Mouse (Mus musculus) ES-E14 (cell line): ENCODE measurements at regions not wholly inside any gene's neighbourhood (a gene's known extent, or its start where the extent isn't known, plus 50 kb on each side); places are given as distances from the start of the nearest gene placed in this dataset.

Experiments
- DNase-seq: peaks from one replicate; pipeline ENCODE4 v3.0.0-alpha.2; 2013; ENCODE audit warnings: low read depth, low spot score
- H3K27ac ChIP-seq: 2 replicates; pipeline ENCODE4 v1.5.1; 2012; ENCODE audit warnings: low read depth, mild to moderate bottlenecking, low read length, moderate library complexity, mixed read lengths; ENCODE audit not compliant: poor library complexity, insufficient read depth, severe bottlenecking
- H3K36me3 ChIP-seq: 2 replicates; pipeline ENCODE4 v1.6.1; 2012; ENCODE audit warnings: mild to moderate bottlenecking, low read length, moderate library complexity, mixed read lengths; ENCODE audit not compliant: control insufficient read depth, poor library complexity, insufficient read depth, severe bottlenecking
- H3K4me1 ChIP-seq, 2 experiments: fragments of 150-350 bp in 1 of 2; sonication (generic) in 1 of 2; 2 replicates each; pipeline ENCODE4 v1.6.1; 2012; ENCODE audit warnings: low read length in 2 of 2, mild to moderate bottlenecking in 1 of 2, mixed read lengths in 1 of 2; ENCODE audit not compliant: control insufficient read depth in 2 of 2, insufficient read depth in 2 of 2, poor library complexity in 1 of 2
- H3K4me3 ChIP-seq, 2 experiments: fragments of 150-350 bp in 1 of 2; sonication (generic) in 1 of 2; 2 replicates each; pipeline ENCODE4 v1.5.1; 2012; ENCODE audit warnings: low read length in 2 of 2, low read depth in 1 of 2, mild to moderate bottlenecking in 1 of 2, mixed read lengths in 1 of 2; ENCODE audit not compliant: insufficient read depth in 1 of 2, poor library complexity in 1 of 2, severe bottlenecking in 1 of 2
- H3K9ac ChIP-seq: 2 replicates; pipeline ENCODE4 v1.6.1; 2012; ENCODE audit warnings: low read depth, mild to moderate bottlenecking, low read length, mixed read lengths; ENCODE audit not compliant: poor library complexity, insufficient read depth, severe bottlenecking
- H3K9me3 ChIP-seq: fragments of 150-350 bp; sonication (generic); 2 replicates; pipeline ENCODE4 v1.6.1; 2012; ENCODE audit warnings: low read depth, mild to moderate bottlenecking, low read length; ENCODE audit not compliant: control insufficient read depth, insufficient read depth
- CHD2 ChIP-seq: IDR thresholded peaks from 2 replicates; pipeline ENCODE4 v1.6.1; 2014; ENCODE audit warnings: mild to moderate bottlenecking, low read depth, low read length, inconsistent platforms
- HCFC1 ChIP-seq: IDR thresholded peaks from 2 replicates; pipeline ENCODE4 v1.6.1; 2012; ENCODE audit warnings: low read length, inconsistent platforms, borderline replicate concordance; ENCODE audit not compliant: insufficient read depth
- MAFK ChIP-seq: IDR thresholded peaks from 2 replicates; pipeline ENCODE4 v1.6.1; 2014; ENCODE audit warnings: mild to moderate bottlenecking, low read depth, low read length, inconsistent platforms; ENCODE audit not compliant: insufficient read depth
- ZC3H11A ChIP-seq: IDR thresholded peaks from 2 replicates; pipeline ENCODE4 v1.6.1; 2012; ENCODE audit warnings: low read depth, mild to moderate bottlenecking, inconsistent platforms, low read length, borderline replicate concordance
- ZNF384 ChIP-seq: IDR thresholded peaks from 2 replicates; pipeline ENCODE4 v1.6.1; 2012; ENCODE audit warnings: low read depth, low read length, inconsistent platforms
- in situ Hi-C, 2 experiments: fragments of 600-800 bp; cut with MboI; formaldehyde crosslinking; loops; one replicate each; pipeline ENCODE4 v1.15.1; 2025; ENCODE audit warnings: low sequenced_read_pairs in 2 of 2, inconsistent platforms in 1 of 2; ENCODE audit not compliant: unreplicated experiment in 2 of 2

DNA sequence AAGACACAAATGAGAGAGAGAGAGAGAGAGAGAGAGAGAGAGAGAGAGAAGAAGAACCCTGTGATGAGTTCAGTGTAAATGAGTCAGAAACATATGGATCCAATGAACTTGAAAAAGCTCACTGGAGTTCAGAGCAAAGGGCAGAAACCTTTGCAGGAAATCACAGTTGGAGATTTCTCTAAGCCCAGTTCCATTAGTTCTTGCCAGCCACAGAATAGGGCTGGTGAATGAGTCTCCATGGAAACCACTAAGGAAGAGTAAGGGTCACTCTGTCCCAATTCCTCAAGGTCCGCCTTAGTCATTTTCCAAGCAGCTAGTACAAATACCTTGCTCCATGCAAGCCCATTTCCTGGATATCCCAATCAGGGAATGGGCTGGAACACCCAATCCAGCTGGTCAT is 93.2 kb downstream of the Snx19 start:
- Histone ChIP-seq H3K4me1 (peaks cover 4 to 7% of the 10 kb centered on the region in 2 experiments; a peak in 3 of 4 replicates), H3K27ac (no peak overlapping the region), H3K9ac (no peak overlapping the region), H3K36me3 (no peaks in the 10 kb centered on the region), H3K4me3 (no peak overlapping the region), H3K9me3 (no peaks in the 10 kb centered on the region)
- no peak for DNase-seq
- in situ Hi-C loops: no loop called here
- TF ChIP-seq ZC3H11A: no peak
- TF ChIP-seq CHD2: no peak
- no peak for TF ChIP-seq ZNF384
- TF ChIP-seq HCFC1: no peak
- no peak for TF ChIP-seq MAFK

GRCm38 (mm10) chr9:30519231-30519630 is 92.3 kb downstream of the Snx19 start:
- Histone ChIP-seq H3K27ac (no peak overlapping the region), H3K9me3 (no peaks in the 10 kb centered on the region), H3K4me3 (no peak overlapping the region), H3K9ac (no peak overlapping the region), H3K36me3 (no peaks in the 10 kb centered on the region), H3K4me1 (peaks cover 4 to 7% of the 10 kb centered on the region in 2 experiments; a peak in 3 of 4 replicates)
- TF ChIP-seq ZC3H11A: no peak
- in situ Hi-C loops: no loop called here
- no peak for DNase-seq
